Mouse (Mus musculus): ENCODE measurements around the gene Cd22.

- no peak for TF ChIP-seq CTCF (IDR thresholded peaks at IDR 0.05; ENCODE audit: control insufficient read depth, insufficient read depth, insufficient read length)
- no peak for TF ChIP-seq MYOD1 (IDR thresholded peaks at IDR 0.05; ENCODE audit: control insufficient read depth, insufficient read length, low read depth)
- TF ChIP-seq USF1 (IDR thresholded peaks at IDR 0.05; ENCODE audit: low read depth): no peak
Measured at GRCm38 (mm10) chr7:30840306-30840705, 39.8 kb downstream of the Cd22 start.

Measured in C2C12 (cell line).